Mouse (Mus musculus): Measurements from ENCODE around the gene Txndc2. TPM values are rescaled to one million over a fixed set of nuclear protein-coding genes. Genes with fewer than 3 reads are reported as not detected.
A peak's percentile ranks its signal among the peaks of the same experiment; 100 is the strongest.
"Not testable (repeated sequence)": the region's sequence is repeated elsewhere in the genome, so short reads cannot be mapped to it uniquely, and the experiment has no call there.

The Txndc2 gene
- polyA plus RNA-seq, 1 experiment = not detected

DNA sequence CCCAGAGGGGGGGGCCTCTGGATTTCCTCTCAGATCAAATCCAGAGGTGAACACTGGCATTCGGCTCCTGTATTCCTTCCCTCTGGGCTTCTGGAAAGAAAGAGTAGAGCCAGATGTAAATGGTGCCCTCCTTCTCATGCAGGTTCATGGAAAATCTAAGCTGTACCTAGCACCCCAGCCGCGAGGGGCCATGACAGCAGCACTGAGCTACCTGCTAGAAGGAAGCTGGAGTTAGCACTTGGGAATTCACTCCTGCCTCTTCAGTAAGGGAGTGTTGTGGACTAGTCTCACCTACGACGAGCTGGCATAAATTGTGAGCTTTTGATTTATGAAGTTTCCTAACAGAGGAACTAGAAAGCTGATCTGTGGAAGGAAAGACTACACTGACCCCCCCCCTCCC lies 1.6 kb upstream of the Txndc2 start:
- Histone ChIP-seq H3K27ac (ENCODE audit: insufficient read depth, low read length) (peak overlapping the region; percentile 85), H3K4me3 (ENCODE audit: insufficient read depth, low read length) (no peak overlapping the region), H3K4me1 (ENCODE audit: control insufficient read depth, insufficient read depth, low read length) (peaks cover 4% of the 10 kb centered on the region; the same call in 1 of the 2 replicates)
- TF ChIP-seq POLR2A (IDR thresholded peaks at IDR 0.05; ENCODE audit: extremely low read depth, insufficient read depth, low read length) = no peak
- no peak for TF ChIP-seq CTCF (IDR thresholded peaks at IDR 0.05; ENCODE audit: extremely low read depth, insufficient read depth, low read length)

DNA sequence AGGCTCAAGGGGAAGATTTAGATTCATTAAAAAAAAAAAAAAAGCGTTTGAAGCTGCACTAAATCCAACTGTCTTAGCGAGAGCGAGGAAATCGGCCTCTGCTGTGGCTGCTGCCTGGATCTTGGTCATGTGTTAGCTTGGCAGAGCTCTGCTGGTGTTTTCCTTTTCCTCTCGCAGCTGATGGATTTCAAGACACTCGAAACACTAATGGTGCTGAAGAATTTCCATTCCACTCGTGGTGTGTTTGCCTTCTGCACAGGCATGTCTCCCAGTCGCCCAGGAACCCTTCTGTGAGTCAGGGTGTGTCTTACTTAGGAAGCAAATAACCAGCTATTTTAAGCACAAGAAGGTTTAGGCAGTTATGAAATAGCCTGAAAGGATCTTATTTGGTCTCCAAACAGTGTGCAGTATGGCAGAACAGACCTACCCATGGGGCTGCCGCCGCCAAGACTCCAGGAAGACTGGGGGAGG lies 1.1 kb upstream of the Txndc2 start:
- Histone ChIP-seq H3K4me1 (ENCODE audit: control insufficient read depth, insufficient read depth, low read length) (peaks cover 4% of the 10 kb centered on the region; the same call in 1 of the 2 replicates), H3K4me3 (ENCODE audit: insufficient read depth, low read length) (no peak overlapping the region), H3K27ac (ENCODE audit: insufficient read depth, low read length) (peak overlapping the region; percentile 85)
- TF ChIP-seq CTCF (IDR thresholded peaks at IDR 0.05; ENCODE audit: extremely low read depth, insufficient read depth, low read length) (no peak), POLR2A (IDR thresholded peaks at IDR 0.05; ENCODE audit: extremely low read depth, insufficient read depth, low read length) (peak; percentile 48)

DNA sequence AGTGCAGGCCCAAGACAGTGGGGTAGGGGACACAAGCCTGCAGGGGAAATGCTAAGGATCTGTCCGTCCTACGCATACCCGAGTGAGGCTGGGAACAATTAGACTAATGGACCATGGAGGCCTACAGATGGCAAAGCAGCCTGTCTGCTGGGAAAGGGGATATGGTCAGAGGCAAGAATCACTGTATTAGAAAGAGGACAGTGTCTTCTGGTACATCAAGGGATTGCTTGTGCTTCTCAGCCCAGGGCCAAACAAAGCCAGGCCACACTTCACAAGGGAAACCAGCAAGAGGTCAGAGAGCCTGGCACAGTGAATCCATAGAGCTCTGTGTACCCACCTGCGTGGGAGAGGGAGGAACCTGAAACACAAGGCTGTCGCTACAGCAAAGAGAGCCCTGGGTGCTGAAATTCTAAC lies 617 bp upstream of the Txndc2 start:
- no peak overlapping the region for H3K4me3 ChIP-seq (ENCODE audit: insufficient read depth, low read length)
- peaks cover 4% of the 10 kb centered on the region; the same call in 1 of the 2 replicates for H3K4me1 ChIP-seq (ENCODE audit: control insufficient read depth, insufficient read depth, low read length)
- no peak for TF ChIP-seq CTCF (IDR thresholded peaks at IDR 0.05; ENCODE audit: extremely low read depth, insufficient read depth, low read length)
- no peak for TF ChIP-seq POLR2A (IDR thresholded peaks at IDR 0.05; ENCODE audit: extremely low read depth, insufficient read depth, low read length)
- H3K27ac ChIP-seq (ENCODE audit: insufficient read depth, low read length) = peak overlapping the region; percentile 85

DNA sequence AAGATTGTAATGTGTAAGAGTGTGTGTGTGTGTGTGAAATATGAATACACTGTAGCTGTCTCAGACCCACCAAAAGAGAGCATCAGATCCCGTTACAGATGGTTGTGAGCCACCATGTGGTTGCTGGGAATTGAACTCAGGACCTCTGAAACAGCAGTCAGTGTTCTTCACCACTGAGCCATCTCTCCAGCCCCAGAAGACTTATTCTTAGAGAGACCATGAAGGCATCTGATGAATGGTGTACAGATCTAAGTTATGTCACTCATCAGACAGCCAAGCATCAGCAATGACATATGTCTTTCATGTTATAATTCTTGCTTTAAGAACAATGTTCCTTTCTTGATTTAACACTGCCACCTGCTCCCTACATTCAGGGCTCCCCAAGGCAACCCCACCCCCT lies 2.8 kb downstream of the Txndc2 start:
- Histone ChIP-seq H3K4me1 (ENCODE audit: control insufficient read depth, insufficient read depth, low read length) (peaks cover 4% of the 10 kb centered on the region; the same call in 1 of the 2 replicates), H3K4me3 (ENCODE audit: insufficient read depth, low read length) (no peak overlapping the region), H3K27ac (ENCODE audit: insufficient read depth, low read length) (no peak overlapping the region)
- TF ChIP-seq CTCF (IDR thresholded peaks at IDR 0.05; ENCODE audit: extremely low read depth, insufficient read depth, low read length) = no peak
- TF ChIP-seq POLR2A (IDR thresholded peaks at IDR 0.05; ENCODE audit: extremely low read depth, insufficient read depth, low read length) = no peak

DNA sequence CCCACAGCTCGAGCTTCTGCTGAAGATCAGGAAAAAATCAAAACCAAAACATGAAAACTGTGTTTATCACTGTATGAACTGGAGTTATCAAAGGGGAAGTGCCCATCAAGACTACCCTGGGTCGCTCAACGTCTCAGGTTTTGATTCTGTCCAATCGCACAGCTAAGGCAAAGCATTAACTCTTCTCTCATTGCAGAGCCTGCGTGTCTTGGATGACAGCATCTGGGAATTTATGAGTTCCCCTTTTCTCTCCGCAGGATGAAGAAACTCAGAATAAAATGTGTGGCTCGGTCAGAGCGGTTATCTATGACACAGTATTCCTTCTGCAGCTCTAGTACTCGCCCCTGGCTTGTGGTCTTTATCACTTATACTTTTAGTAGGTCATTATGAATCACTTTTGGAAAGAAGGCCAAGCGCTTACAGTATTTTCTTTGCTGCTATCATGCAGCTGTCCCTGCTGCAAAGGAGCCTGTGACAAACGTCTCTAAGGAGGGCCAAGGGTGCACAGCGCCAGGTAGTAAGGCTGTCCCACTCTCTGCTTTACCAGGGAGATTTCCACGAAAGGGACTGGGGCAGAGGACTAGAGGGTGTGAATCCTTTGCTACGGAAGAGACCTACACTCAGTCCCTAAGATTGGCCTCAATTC lies 6.1 kb downstream of the Txndc2 start:
- H3K4me3 ChIP-seq (ENCODE audit: insufficient read depth, low read length) = no peak overlapping the region
- no peak overlapping the region for H3K27ac ChIP-seq (ENCODE audit: insufficient read depth, low read length)
- H3K4me1 ChIP-seq (ENCODE audit: control insufficient read depth, insufficient read depth, low read length) = no peaks in the 10 kb centered on the region
- TF ChIP-seq POLR2A (IDR thresholded peaks at IDR 0.05; ENCODE audit: extremely low read depth, insufficient read depth, low read length) = no peak
- TF ChIP-seq CTCF (IDR thresholded peaks at IDR 0.05; ENCODE audit: extremely low read depth, insufficient read depth, low read length) = no peak

DNA sequence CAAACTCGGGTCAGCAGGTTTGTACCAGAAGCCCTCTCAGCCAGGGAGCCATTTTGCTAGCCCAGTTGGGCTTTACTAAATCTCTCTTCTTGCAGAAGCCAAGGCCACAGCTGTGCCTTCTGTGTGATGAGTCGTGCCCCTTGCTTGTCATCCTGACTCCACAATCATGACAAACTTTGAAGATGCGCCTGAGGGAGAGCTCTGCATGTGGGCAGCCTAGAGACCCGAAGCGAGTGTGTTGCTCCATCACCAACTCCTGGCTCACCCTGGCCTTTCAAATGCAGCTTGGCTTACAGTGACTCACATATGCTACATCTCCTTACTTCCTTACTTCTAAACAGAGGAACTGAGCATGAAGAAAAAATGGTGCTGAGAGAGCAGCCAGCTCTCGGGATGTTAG lies 12.0 kb downstream of the Txndc2 start:
- H3K4me1 ChIP-seq (ENCODE audit: control insufficient read depth, insufficient read depth, low read length) = no peaks in the 10 kb centered on the region
- H3K27ac ChIP-seq (ENCODE audit: insufficient read depth, low read length) = no peak overlapping the region
- H3K4me3 ChIP-seq (ENCODE audit: insufficient read depth, low read length) = no peak overlapping the region
- TF ChIP-seq POLR2A (IDR thresholded peaks at IDR 0.05; ENCODE audit: extremely low read depth, insufficient read depth, low read length) = no peak
- no peak for TF ChIP-seq CTCF (IDR thresholded peaks at IDR 0.05; ENCODE audit: extremely low read depth, insufficient read depth, low read length)

DNA sequence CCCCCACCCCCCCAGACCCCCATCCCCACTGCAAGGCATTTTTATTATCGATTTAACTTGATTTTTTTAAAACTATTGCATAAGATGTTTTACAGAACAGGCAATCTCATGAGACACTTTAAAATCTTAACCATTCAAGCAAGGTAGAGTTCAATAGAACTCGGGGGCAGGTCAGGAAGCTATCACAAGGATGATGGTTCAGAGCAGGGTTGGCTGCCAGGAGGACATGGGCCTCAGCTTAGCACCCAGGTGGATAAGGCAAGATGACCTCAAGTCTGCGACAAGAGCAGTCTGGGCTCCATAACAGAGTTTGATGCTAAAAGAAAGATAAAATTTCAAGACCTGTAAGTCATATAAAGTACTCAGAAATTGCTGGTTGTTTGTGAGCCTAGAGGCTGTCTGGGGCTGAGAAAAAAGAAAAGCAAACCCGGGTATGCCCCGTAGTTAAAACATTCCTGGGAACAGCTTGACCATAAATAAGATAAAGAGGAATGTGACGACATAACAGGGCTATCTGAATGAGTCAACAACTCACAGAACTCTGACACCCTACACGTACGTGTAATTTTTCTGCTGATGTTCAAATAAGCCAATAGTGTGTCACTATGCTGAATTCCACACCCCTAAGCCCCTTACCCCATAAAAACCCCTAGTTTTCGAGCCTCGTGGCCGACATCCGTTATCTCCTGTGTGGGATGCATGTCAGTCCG lies 13.0 kb downstream of the Txndc2 start:
- not testable (repeated sequence) for H3K4me1 ChIP-seq (ENCODE audit: control insufficient read depth, insufficient read depth, low read length); H3K4me3 ChIP-seq (ENCODE audit: insufficient read depth, low read length); H3K27ac ChIP-seq (ENCODE audit: insufficient read depth, low read length)

DNA sequence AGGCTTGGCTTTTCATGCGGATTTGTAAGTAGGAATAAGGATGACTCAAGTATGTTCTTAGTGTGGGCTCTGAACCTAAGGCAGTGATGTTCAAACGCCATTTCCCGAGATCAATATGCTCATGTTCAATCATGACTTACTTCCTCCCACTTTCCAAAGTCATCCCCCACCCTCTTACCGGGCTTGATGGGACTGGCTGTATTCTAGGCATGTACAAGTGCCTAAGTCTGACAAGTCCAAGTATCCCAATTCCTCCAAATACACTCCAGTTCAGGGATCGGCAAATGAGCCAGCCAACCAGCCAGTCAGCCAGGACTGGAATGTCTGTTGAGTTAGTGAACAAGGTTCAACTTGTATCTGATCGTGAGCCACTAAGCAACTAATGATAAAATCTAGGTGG lies 15.7 kb downstream of the Txndc2 start:
- Histone ChIP-seq H3K4me1 (ENCODE audit: control insufficient read depth, insufficient read depth, low read length) (no peaks in the 10 kb centered on the region), H3K4me3 (ENCODE audit: insufficient read depth, low read length) (no peak overlapping the region), H3K27ac (ENCODE audit: insufficient read depth, low read length) (no peak overlapping the region)
- no peak for TF ChIP-seq POLR2A (IDR thresholded peaks at IDR 0.05; ENCODE audit: extremely low read depth, insufficient read depth, low read length)
- TF ChIP-seq CTCF (IDR thresholded peaks at IDR 0.05; ENCODE audit: extremely low read depth, insufficient read depth, low read length) = no peak

DNA sequence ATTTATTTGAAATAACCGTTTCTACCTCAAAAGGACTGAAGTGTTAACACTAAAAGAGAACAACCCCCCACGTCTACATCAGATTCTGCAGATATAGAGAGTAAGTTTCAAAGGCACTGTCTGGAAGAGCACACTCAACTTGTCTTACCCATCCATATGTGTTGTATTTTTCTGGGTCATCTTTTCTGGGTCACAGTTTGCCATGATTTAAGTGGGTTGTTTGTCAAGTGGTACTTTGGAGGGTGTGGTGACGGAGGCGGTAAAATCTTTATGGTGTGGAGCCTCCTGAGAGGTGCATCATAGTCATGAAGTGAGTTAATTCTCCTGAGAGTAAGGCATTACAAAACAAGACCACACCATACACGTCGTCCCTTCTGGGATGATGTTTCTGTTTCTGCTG lies 16.4 kb downstream of the Txndc2 start:
- H3K4me3 ChIP-seq (ENCODE audit: insufficient read depth, low read length) = no peak overlapping the region
- no peak overlapping the region for H3K27ac ChIP-seq (ENCODE audit: insufficient read depth, low read length)
- no peaks in the 10 kb centered on the region for H3K4me1 ChIP-seq (ENCODE audit: control insufficient read depth, insufficient read depth, low read length)
- TF ChIP-seq CTCF (IDR thresholded peaks at IDR 0.05; ENCODE audit: extremely low read depth, insufficient read depth, low read length) (no peak), POLR2A (IDR thresholded peaks at IDR 0.05; ENCODE audit: extremely low read depth, insufficient read depth, low read length) (no peak)

DNA sequence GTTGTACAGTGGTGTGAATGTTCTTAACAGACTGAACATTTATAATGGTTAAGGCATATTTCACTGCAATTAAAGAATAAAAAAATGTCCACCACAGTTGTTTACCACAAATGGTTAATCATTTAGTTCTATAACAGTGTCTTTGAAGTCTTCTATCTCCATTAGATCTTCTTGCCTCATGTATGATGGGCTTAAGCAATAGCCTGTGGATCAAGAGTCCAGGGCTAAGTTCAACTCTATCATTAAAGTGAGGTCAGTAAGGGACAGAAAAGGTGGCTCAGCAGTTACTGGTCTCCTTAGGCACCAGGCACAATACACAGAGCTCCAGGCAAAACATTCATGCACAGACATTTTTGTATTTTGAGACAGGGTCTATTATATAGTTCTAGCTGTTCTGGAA lies 18.8 kb downstream of the Txndc2 start:
- Histone ChIP-seq H3K4me3 (ENCODE audit: insufficient read depth, low read length) (no peak overlapping the region), H3K4me1 (ENCODE audit: control insufficient read depth, insufficient read depth, low read length) (no peaks in the 10 kb centered on the region), H3K27ac (ENCODE audit: insufficient read depth, low read length) (no peak overlapping the region)
- TF ChIP-seq CTCF (IDR thresholded peaks at IDR 0.05; ENCODE audit: extremely low read depth, insufficient read depth, low read length) = no peak
- TF ChIP-seq POLR2A (IDR thresholded peaks at IDR 0.05; ENCODE audit: extremely low read depth, insufficient read depth, low read length) = no peak
